Mouse (Mus musculus) ES-E14 (cell line): ENCODE measurements around the gene Krtap15. TPM values are rescaled to one million over a fixed set of nuclear protein-coding genes. Genes with fewer than 3 reads are reported as not detected.

ENCODE experiments used
- DNase-seq: peaks from one replicate; pipeline ENCODE4 v3.0.0-alpha.2; 2013; ENCODE audit warnings: low read depth, low spot score
- H3K27ac ChIP-seq: 2 replicates; pipeline ENCODE4 v1.5.1; 2012; ENCODE audit warnings: low read depth, mild to moderate bottlenecking, low read length, moderate library complexity, mixed read lengths; ENCODE audit not compliant: poor library complexity, insufficient read depth, severe bottlenecking
- H3K36me3 ChIP-seq: 2 replicates; pipeline ENCODE4 v1.6.1; 2012; ENCODE audit warnings: mild to moderate bottlenecking, low read length, moderate library complexity, mixed read lengths; ENCODE audit not compliant: control insufficient read depth, poor library complexity, insufficient read depth, severe bottlenecking
- H3K4me1 ChIP-seq, 2 experiments: fragments of 150-350 bp in 1 of 2; sonication (generic) in 1 of 2; 2 replicates each; pipeline ENCODE4 v1.6.1; 2012; ENCODE audit warnings: low read length in 2 of 2, mild to moderate bottlenecking in 1 of 2, mixed read lengths in 1 of 2; ENCODE audit not compliant: control insufficient read depth in 2 of 2, insufficient read depth in 2 of 2, poor library complexity in 1 of 2
- H3K4me3 ChIP-seq, 2 experiments: fragments of 150-350 bp in 1 of 2; sonication (generic) in 1 of 2; 2 replicates each; pipeline ENCODE4 v1.5.1; 2012; ENCODE audit warnings: low read length in 2 of 2, low read depth in 1 of 2, mild to moderate bottlenecking in 1 of 2, mixed read lengths in 1 of 2; ENCODE audit not compliant: insufficient read depth in 1 of 2, poor library complexity in 1 of 2, severe bottlenecking in 1 of 2
- H3K9ac ChIP-seq: 2 replicates; pipeline ENCODE4 v1.6.1; 2012; ENCODE audit warnings: low read depth, mild to moderate bottlenecking, low read length, mixed read lengths; ENCODE audit not compliant: poor library complexity, insufficient read depth, severe bottlenecking
- H3K9me3 ChIP-seq: fragments of 150-350 bp; sonication (generic); 2 replicates; pipeline ENCODE4 v1.6.1; 2012; ENCODE audit warnings: low read depth, mild to moderate bottlenecking, low read length; ENCODE audit not compliant: control insufficient read depth, insufficient read depth
- CHD2 ChIP-seq: IDR thresholded peaks from 2 replicates; pipeline ENCODE4 v1.6.1; 2014; ENCODE audit warnings: mild to moderate bottlenecking, low read depth, low read length, inconsistent platforms
- HCFC1 ChIP-seq: IDR thresholded peaks from 2 replicates; pipeline ENCODE4 v1.6.1; 2012; ENCODE audit warnings: low read length, inconsistent platforms, borderline replicate concordance; ENCODE audit not compliant: insufficient read depth
- MAFK ChIP-seq: IDR thresholded peaks from 2 replicates; pipeline ENCODE4 v1.6.1; 2014; ENCODE audit warnings: mild to moderate bottlenecking, low read depth, low read length, inconsistent platforms; ENCODE audit not compliant: insufficient read depth
- ZC3H11A ChIP-seq: IDR thresholded peaks from 2 replicates; pipeline ENCODE4 v1.6.1; 2012; ENCODE audit warnings: low read depth, mild to moderate bottlenecking, inconsistent platforms, low read length, borderline replicate concordance
- ZNF384 ChIP-seq: IDR thresholded peaks from 2 replicates; pipeline ENCODE4 v1.6.1; 2012; ENCODE audit warnings: low read depth, low read length, inconsistent platforms
- in situ Hi-C, 2 experiments: fragments of 600-800 bp; cut with MboI; formaldehyde crosslinking; loops; one replicate each; pipeline ENCODE4 v1.15.1; 2025; ENCODE audit warnings: low sequenced_read_pairs in 2 of 2, inconsistent platforms in 1 of 2; ENCODE audit not compliant: unreplicated experiment in 2 of 2
- total RNA-seq: library from RNA; depleted of rRNA; stranded (reverse); fragments of 300-350 nt; gene quantifications from 2 replicates; pipeline ENCODE4 v1.2.3, GENCODE M21; 2012

Krtap15 gene
- total RNA-seq, 1 experiment, result not detected

DNA sequence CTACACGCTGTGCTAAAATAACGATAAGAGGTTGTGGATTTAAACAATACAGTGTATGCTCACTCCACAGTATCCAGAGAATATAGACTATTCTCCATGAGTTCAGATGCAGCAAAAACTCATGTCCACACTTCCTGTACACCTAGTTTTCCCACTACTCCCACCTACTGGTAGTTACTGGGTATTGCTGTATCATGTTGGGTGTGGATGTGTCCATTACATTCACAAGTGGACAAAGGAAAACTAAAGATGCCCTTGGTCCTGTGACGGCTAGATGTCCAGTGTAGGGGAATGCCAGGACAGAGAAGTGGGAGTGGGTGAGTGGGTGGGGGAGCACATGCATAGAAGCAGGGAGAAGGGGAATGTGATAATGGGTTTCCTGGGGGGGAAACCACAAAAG lies 3.7 kb downstream of the Krtap15 start:
- H3K4me3 ChIP-seq, result no peak overlapping the region
- H3K9me3 ChIP-seq, result no peaks in the 10 kb centered on the region
- no peak overlapping the region for H3K9ac ChIP-seq
- DNase-seq, result peak; percentile 41
- no peaks in the 10 kb centered on the region for H3K36me3 ChIP-seq
- no peak overlapping the region for H3K27ac ChIP-seq
- TF ChIP-seq MAFK (no peak), CHD2 (no peak), ZNF384 (no peak), ZC3H11A (no peak), HCFC1 (no peak)
- H3K4me1 ChIP-seq, result no peaks in the 10 kb centered on the region
- in situ Hi-C loops, result no loop called here

DNA sequence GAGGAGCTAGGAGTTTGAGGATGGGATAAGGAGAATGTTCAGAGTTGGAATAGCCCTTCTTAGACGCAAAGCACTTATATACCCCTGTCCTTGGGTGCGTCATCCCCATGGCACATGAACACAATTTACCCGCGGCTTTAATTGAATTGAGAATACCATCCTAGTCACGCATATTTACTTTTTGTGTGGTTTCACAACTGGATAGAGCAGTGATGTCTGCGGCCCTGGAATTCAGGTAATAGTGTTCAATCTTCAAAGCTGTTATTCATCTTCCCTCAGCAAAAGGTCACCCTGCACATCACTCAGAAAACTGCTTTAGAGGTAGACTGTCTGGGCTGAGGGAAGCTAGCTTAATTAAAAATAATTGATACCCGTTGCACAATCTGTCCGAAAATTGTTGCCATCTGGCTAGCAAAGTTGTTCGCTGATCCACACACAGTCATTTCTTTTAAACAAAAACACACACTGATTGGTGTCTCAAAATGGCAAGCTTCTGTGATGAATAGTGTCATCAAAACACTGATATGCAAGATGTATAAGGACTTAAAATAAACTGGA lies 6.2 kb downstream of the Krtap15 start, which contains the start of gene Krtap14:
Gene Krtap14 (minus strand): TSS at position 51 of the 558 bp plus-strand sequence.
- DNase-seq, result no peak
- Histone ChIP-seq H3K4me1 (no peaks in the 10 kb centered on the region), H3K27ac (no peak within 1 kb of the TSS), H3K36me3 (no peaks in the 10 kb centered on the region), H3K9ac (no peak within 1 kb of the TSS), H3K4me3 (no peak within 1 kb of the TSS), H3K9me3 (no peaks in the 10 kb centered on the region)
- TF ChIP-seq CHD2, result no peak
- TF ChIP-seq HCFC1, result no peak
- no peak for TF ChIP-seq ZC3H11A
- TF ChIP-seq MAFK, result no peak
- no peak for TF ChIP-seq ZNF384
- in situ Hi-C loops, result no loop called here

DNA sequence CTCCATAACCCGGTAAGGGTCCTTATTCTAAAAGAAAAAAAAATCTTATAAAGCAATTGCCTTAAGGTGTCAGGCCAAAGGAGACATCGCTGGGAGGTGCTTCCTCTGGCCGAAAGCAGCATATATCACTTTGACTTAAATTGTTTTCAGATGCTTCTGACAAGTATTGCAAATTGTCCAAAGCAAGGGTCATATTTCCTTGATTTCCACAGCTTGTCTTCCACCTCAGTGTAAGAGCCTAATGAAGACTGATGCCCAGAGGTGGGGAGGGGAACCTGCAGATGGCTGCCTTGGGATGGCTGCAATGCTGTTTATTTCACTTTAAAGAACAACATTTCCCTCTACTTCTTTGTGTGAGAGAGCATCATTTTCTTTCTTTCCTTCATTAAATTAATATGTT lies 7.0 kb downstream of the Krtap15 start:
- H3K4me3 ChIP-seq, result no peak overlapping the region
- no peaks in the 10 kb centered on the region for H3K9me3 ChIP-seq
- no peaks in the 10 kb centered on the region for H3K36me3 ChIP-seq
- no peak overlapping the region for H3K27ac ChIP-seq
- in situ Hi-C loops, result no loop called here
- no peak for DNase-seq
- TF ChIP-seq HCFC1, result no peak
- TF ChIP-seq ZNF384, result no peak
- no peak for TF ChIP-seq ZC3H11A
- no peak for TF ChIP-seq CHD2
- TF ChIP-seq MAFK, result no peak
- H3K9ac ChIP-seq, result no peak overlapping the region
- no peaks in the 10 kb centered on the region for H3K4me1 ChIP-seq

DNA sequence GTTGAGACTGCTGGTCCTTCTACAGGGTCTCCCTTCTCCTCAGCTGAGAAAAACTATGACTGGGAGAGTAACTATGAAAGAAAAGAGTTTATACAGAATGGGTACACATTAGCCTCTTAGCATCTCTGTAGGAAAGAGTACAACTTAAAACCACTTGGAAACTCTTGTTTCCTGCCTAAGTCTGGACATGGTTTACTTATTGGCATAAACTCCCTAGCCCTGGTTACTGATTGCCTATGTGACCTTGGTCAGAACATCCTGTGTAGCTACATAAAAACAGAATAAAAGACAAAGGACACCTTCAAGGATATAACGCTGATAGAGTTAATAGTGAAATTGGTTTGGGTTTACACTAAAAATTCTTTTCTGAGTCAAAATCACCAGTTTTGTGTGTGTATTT lies 27.3 kb downstream of the Krtap15 start:
- DNase-seq, result no peak
- Histone ChIP-seq H3K27ac (no peak overlapping the region), H3K4me3 (no peak overlapping the region), H3K36me3 (no peaks in the 10 kb centered on the region), H3K4me1 (no peaks in the 10 kb centered on the region), H3K9me3 (no peaks in the 10 kb centered on the region), H3K9ac (no peak overlapping the region)
- TF ChIP-seq HCFC1 (no peak), ZNF384 (no peak), ZC3H11A (no peak), MAFK (no peak), CHD2 (no peak)
- in situ Hi-C loops, result no loop called here

DNA sequence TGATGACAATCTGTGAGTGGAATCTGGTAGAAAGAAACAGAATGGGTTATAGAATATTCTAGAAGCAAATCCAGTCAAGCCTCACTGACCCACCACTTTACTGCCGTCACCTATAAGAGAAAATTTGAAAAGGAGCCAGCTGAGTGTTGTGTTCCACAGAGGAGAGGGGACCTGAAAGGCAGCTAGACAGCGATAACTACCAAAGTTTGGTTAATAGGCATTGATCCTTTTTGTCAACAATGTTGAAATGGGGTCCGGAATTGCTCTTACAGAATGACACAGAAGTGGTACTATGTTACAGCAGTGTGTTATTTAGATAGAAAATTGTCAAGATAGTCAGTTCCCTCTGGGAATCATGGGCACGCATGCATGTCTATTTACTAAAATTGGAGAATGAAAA lies 28.5 kb downstream of the Krtap15 start:
- H3K9ac ChIP-seq, result no peak overlapping the region
- in situ Hi-C loops, result no loop called here
- no peak overlapping the region for H3K4me3 ChIP-seq
- H3K27ac ChIP-seq, result no peak overlapping the region
- TF ChIP-seq HCFC1 (no peak), ZC3H11A (no peak), CHD2 (no peak), MAFK (no peak), ZNF384 (no peak)
- no peaks in the 10 kb centered on the region for H3K4me1 ChIP-seq
- H3K36me3 ChIP-seq, result no peaks in the 10 kb centered on the region
- no peaks in the 10 kb centered on the region for H3K9me3 ChIP-seq
- no peak for DNase-seq
